Mouse (Mus musculus) limb, embryonic 14.5 days (tissue): ENCODE results near the gene D930048N14Rik. TPM values are rescaled to one million over a fixed set of nuclear protein-coding genes. Genes with fewer than 3 reads are reported as not detected.

Experiments used
- ATAC-seq: fragments of 200-750 bp; cut with Nextera tagmentation; 2 replicates; pipeline ENCODE4 v1.8.0; 2017; ENCODE audit warnings: low read depth, moderate number of reproducible peaks, moderate TSS enrichment; ENCODE audit not compliant: low FRiP score
- DNase-seq: peaks from one replicate; pipeline ENCODE4 v3.0.0-alpha.2; 2015; ENCODE audit warnings: low spot score
- H3K27ac ChIP-seq: fragments of 300-500 bp; sonication (generic); replicated peaks from 2 replicates; pipeline ENCODE4 v1.5.1; 2014; ENCODE audit warnings: low read depth, mild to moderate bottlenecking, low read length, moderate library complexity, mixed read lengths
- H3K27me3 ChIP-seq: fragments of 300-500 bp; sonication (generic); 2 replicates; pipeline ENCODE4 v1.6.1; 2014; ENCODE audit warnings: low read length, mixed read lengths; ENCODE audit not compliant: control insufficient read depth, insufficient read depth
- H3K36me3 ChIP-seq: fragments of 300-500 bp; sonication (generic); 2 replicates; pipeline ENCODE4 v1.6.1; 2014; ENCODE audit warnings: mild to moderate bottlenecking, low read length, moderate library complexity, mixed read lengths; ENCODE audit not compliant: control insufficient read depth, insufficient read depth
- H3K4me1 ChIP-seq: fragments of 300-500 bp; sonication (generic); 2 replicates; pipeline ENCODE4 v1.6.1; 2014; ENCODE audit warnings: antibody characterized with exemption, low read length, mixed read lengths; ENCODE audit not compliant: control insufficient read depth, insufficient read depth
- H3K4me2 ChIP-seq: fragments of 300-500 bp; sonication (generic); replicated peaks from 2 replicates; pipeline ENCODE4 v1.6.1; 2014; ENCODE audit warnings: low read depth, mild to moderate bottlenecking, low read length, moderate library complexity; ENCODE audit not compliant: severe bottlenecking
- H3K4me3 ChIP-seq: fragments of 300-500 bp; sonication (generic); replicated peaks from 2 replicates; pipeline ENCODE4 v1.5.1; 2014; ENCODE audit warnings: low read length
- H3K9ac ChIP-seq: fragments of 300-500 bp; sonication (generic); 2 replicates; pipeline ENCODE4 v1.6.1; 2014; ENCODE audit warnings: mild to moderate bottlenecking, low read depth, low read length, moderate library complexity; ENCODE audit not compliant: severe bottlenecking
- H3K9me3 ChIP-seq: fragments of 300-500 bp; sonication (generic); 2 replicates; pipeline ENCODE4 v1.6.1; 2016; ENCODE audit warnings: low read length; ENCODE audit not compliant: control insufficient read depth
- POLR2A ChIP-seq: fragments of 200-500 bp; IDR thresholded peaks from 2 replicates; pipeline ENCODE4 v1.8.0; 2012; ENCODE audit warnings: inconsistent platforms, mild to moderate bottlenecking, moderate library complexity, borderline replicate concordance; ENCODE audit not compliant: insufficient read depth, insufficient read length; ENCODE audit errors: extremely low read depth
- WGBS: fragments of 180-500 bp; shearing (Covaris S2); extraction: QIAGEN DNeasy Blood & Tissue Kit; methylation state at CpG from one replicate; pipeline ENCODE4 v1.1.7; 2014; 5-methylcytosine and 5-hydroxymethylcytosine counted together
- polyA plus RNA-seq, 2 experiments: library from polyadenylated mRNA; depleted of rRNA in 1 of 2; stranded (reverse) in 1 of 2; unstranded in 1 of 2; fragments of >200 nt; fragmentation: Nextera tagmentation in 1 of 2; extraction: Ambion mirVana in 1 of 2; gene quantifications; 2 replicates each; pipeline versions ENCODE4 v1.2.1 to v1.2.3; 2012 to 2014

Gene D930048N14Rik
- polyA plus RNA-seq, 2 experiments = 4.5 to 13.0 TPM

- H3K4me1 ChIP-seq = no peaks in the 10 kb centered on the region
- H3K36me3 ChIP-seq = no peaks in the 10 kb centered on the region
- TF ChIP-seq POLR2A = no peak
- H3K4me3 ChIP-seq = no peak overlapping the region
- DNase-seq (peak; percentile 42), ATAC-seq (peak; percentile 62)
- H3K27ac ChIP-seq = 0 out of 2 replicates have a peak overlapping the region, but pooled peaks have one; percentile 6
- no peak overlapping the region for H3K9ac ChIP-seq
- WGBS = 63% methylated on average over 9 of the region's 9 CpGs
- H3K4me2 ChIP-seq = no peak overlapping the region
- H3K27me3 ChIP-seq = no peaks in the 10 kb centered on the region
- no peaks in the 10 kb centered on the region for H3K9me3 ChIP-seq
Observed at GRCm38 (mm10) chr11:51673291-51673690, 22.5 kb downstream of the D930048N14Rik start.

GRCm38 (mm10) chr11:51675386-51675785 lies 24.6 kb downstream of the D930048N14Rik start:
- no peaks in the 10 kb centered on the region for H3K9me3 ChIP-seq
- H3K36me3 ChIP-seq = no peaks in the 10 kb centered on the region
- no peaks in the 10 kb centered on the region for H3K4me1 ChIP-seq
- H3K9ac ChIP-seq = no peak overlapping the region
- no peak for ATAC-seq
- no peak overlapping the region for H3K27ac ChIP-seq
- 88% methylated on average over 5 of the region's 5 CpGs for WGBS
- no peaks in the 10 kb centered on the region for H3K27me3 ChIP-seq
- no peak overlapping the region for H3K4me2 ChIP-seq
- no peak for DNase-seq
- no peak for TF ChIP-seq POLR2A
- no peak overlapping the region for H3K4me3 ChIP-seq

GRCm38 (mm10) chr11:51677737-51678418 lies 27.1 kb downstream of the D930048N14Rik start:
- no peak for DNase-seq
- 48% methylated on average over 6 of the region's 6 CpGs for WGBS
- H3K36me3 ChIP-seq = no peaks in the 10 kb centered on the region
- TF ChIP-seq POLR2A = no peak
- H3K4me3 ChIP-seq = no peak overlapping the region
- H3K4me2 ChIP-seq = no peak overlapping the region
- ATAC-seq = peak; percentile 21; the same call in 1 of the 2 replicates
- no peaks in the 10 kb centered on the region for H3K27me3 ChIP-seq
- no peak overlapping the region for H3K9ac ChIP-seq
- H3K4me1 ChIP-seq = no peaks in the 10 kb centered on the region
- H3K27ac ChIP-seq = no peak overlapping the region
- no peaks in the 10 kb centered on the region for H3K9me3 ChIP-seq

- ATAC-seq (no peak), DNase-seq (no peak)
- 65% methylated on average over 3 of the region's 3 CpGs for WGBS
- no peak overlapping the region for H3K27ac ChIP-seq
- no peaks in the 10 kb centered on the region for H3K9me3 ChIP-seq
- H3K9ac ChIP-seq = no peak overlapping the region
- no peaks in the 10 kb centered on the region for H3K4me1 ChIP-seq
- H3K27me3 ChIP-seq = no peaks in the 10 kb centered on the region
- TF ChIP-seq POLR2A = no peak
- no peak overlapping the region for H3K4me3 ChIP-seq
- H3K36me3 ChIP-seq = no peaks in the 10 kb centered on the region
- H3K4me2 ChIP-seq = no peak overlapping the region
Observed at GRCm38 (mm10) chr11:51679466-51679865, 28.7 kb downstream of the D930048N14Rik start.

- no peak overlapping the region for H3K4me3 ChIP-seq
- H3K4me1 ChIP-seq = no peaks in the 10 kb centered on the region
- no peaks in the 10 kb centered on the region for H3K9me3 ChIP-seq
- peaks cover 8% of the 10 kb centered on the region; the same call in 1 of the 2 replicates for H3K36me3 ChIP-seq
- H3K9ac ChIP-seq = no peak overlapping the region
- ATAC-seq (peak; percentile 62; the same call in 1 of the 2 replicates), DNase-seq (peak; percentile 82)
- no peaks in the 10 kb centered on the region for H3K27me3 ChIP-seq
- no peak overlapping the region for H3K27ac ChIP-seq
- 33% methylated on average over 13 of the region's 13 CpGs for whole genome bisulfite sequencing
- no peak overlapping the region for H3K4me2 ChIP-seq
- TF ChIP-seq POLR2A = no peak
Observed at GRCm38 (mm10) chr11:51681324-51681975, 30.7 kb downstream of the D930048N14Rik start.
